Mouse (Mus musculus) lung, postnatal 36 days (tissue): ENCODE measurements at regions not wholly inside any gene's neighbourhood (a gene's known extent, or its start where the extent isn't known, plus 50 kb on each side); places are given as distances from the start of the nearest gene placed in this dataset.

ENCODE experiments used
- DNase-seq: peaks from one replicate; pipeline ENCODE4 v3.0.0; 2022; ENCODE audit warnings: mixed read lengths

DNA sequence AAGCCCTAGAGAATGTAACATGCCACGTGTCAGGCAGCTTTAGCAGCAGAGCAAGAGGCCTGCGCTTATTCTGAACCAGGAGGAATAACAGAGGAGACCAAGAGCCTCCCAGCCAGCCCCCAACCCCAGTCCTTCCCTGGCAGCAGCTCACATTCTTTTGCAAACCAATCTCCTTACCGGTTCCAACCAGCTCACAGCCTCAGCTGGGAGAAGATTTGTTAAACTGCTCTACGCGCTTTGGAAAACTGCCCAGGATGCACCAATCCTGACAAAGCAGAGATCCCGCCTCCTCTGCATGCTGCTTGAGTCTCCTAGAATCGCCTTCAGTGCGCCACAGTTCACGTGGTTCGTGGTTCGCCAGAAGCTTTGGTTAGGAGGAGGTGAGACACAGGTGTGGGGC, 51.8 kb downstream of the Gm9376 start:
- no peak for DNase-seq

DNA sequence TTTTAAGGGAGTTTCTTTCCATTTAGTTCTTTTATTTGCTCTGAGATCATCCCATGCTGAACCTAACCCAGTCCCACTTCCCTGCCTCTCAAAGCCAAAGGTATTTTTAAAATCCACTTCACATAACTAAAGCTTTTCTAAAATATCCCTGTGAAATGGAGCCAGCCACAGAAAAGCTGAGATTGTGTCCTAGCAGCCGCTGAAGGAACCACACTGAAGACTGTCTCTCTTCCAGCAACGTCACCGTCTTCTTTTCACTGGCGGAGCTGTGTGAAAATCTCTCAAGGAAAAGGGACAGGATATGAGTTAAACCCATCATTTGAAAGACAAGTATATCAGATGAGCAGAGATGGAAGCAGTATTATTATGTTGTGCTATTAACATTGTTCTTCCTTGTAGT, 53.3 kb downstream of the Gm9376 start:
- no peak for DNase-seq

DNA sequence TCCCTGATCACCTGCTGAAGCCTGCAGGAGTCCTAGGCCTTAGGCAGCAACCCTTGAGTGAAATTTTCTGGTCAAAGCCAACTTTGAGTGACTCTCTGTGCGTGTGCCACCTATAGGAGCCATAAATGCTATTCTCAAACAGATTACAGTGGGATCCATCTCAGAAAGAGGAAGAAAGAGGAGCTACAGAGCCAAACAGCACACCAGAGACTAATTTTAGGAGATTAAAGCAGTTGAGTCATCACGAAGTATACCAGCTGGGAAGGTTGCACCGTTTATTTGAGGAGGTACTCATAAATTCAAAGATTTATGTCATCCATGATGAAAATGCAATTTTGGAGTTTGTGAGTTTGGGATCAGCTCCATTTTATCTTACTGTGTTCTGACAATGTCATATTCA, 54.3 kb downstream of the Gm9376 start:
- DNase-seq, result no peak

- no peak for DNase-seq
Observed at GRCm38 (mm10) chr14:118322003-118322821, 55.5 kb downstream of the Gm9376 start.

DNA sequence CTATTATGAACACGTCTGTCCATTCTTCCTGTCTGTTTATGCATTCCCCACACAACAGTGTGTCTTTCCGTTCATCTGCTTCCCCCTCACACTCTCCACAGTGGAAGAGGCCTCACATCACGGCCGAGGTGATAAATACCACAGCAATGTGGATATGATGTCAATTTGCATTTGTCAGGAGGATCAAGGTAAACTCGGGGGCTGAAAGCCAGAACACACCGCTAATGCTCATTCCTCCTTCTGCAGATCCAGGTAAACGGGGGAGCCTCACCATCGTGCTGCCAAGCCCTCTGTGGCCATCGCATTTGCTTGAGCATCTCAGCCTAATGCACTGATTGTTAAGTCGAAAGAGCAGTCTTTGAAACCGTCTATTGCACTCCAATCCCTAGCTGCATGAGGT, 56.1 kb downstream of the Gm9376 start:
- no peak for DNase-seq

DNA sequence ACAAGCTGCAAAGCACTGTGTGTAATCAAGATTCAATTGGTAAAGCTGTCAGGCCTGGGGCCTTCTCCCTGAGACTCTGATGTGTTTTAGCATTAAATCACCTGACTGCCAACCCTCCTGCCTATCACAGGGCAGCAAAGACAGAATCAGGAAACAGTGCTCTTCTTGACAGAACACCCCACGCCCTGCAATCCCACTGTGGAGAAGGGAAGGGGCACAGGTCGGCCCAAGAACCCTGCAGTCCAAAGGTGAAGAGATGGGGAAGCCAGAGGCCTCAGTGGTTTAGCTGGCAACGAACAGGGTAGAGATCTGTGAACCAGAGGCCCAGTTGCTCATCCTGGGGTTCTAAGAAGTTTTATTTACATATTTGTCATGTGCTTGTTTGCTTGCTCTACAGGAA, 71.3 kb downstream of the Gm9376 start:
- DNase-seq, result no peak

DNA sequence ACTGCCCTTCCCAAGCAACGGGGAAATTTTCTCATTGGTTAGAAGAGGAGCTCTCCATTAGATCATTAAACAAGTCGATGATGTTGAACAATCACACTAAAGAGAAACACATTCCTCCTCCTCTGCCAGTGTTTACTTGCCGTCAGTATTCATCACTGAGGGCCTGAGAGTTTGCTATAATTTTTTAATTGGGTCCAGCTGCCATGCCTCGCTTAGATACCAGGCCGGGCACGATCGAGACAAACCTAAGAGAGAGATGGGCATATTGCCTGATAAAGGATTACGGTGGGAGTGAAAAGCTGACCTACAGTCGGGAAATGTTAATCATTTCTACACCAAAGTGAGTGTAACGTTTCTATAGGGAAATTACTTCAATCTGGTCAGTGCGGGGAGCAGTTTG, 96.2 kb downstream of the Gm9376 start:
- DNase-seq, result no peak

DNA sequence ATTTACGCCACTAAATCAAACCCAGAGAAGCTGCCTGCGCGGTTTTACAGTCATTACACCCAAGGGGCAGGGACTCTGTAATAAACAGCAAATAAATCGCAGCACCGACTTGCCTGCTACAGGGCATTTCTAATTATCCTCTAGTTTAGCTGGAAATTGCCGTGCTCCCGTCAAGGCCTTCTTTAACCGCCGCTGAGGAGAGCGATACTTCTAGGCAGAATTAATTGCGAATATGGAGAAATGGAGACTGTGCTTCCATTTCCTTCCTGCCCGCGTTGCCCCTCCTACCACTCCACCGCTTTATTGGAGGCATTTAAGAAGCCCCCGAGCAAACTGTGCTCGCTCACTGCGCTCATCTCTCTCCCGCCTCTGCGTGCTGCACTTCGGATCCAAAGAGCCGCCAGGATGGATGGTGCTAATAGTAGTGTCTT, 96.6 kb downstream of the Gm9376 start:
- DNase-seq, result no peak

DNA sequence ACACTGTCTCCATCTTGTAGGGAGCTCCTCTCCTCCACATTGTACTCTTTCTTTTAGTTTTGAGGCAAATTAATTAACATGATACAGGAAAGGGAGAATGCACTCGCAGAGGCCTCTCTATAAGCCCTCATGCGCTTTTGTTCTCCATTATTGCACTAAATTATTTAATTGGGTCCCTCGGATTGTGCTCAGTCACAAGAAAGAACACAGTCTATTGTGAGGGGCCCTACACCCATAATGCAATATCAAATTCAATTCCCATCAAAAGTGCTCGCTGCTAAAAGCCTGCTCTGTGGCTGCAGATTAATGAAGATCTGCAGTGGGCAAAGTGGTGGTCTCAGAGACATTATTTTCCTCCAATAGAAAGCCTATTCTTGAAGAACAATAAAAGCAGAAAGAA, 99.8 kb downstream of the Gm9376 start:
- DNase-seq, result no peak

- DNase-seq, result no peak
Observed at GRCm38 (mm10) chr14:118368619-118369431, 102.1 kb downstream of the Gm9376 start.

GRCm38 (mm10) chr14:118371336-118371735, 104.6 kb downstream of the Gm9376 start:
- DNase-seq, result peak; percentile 1

- DNase-seq, result no peak
Observed at GRCm38 (mm10) chr14:118374819-118375520, 108.2 kb downstream of the Gm9376 start.

DNA sequence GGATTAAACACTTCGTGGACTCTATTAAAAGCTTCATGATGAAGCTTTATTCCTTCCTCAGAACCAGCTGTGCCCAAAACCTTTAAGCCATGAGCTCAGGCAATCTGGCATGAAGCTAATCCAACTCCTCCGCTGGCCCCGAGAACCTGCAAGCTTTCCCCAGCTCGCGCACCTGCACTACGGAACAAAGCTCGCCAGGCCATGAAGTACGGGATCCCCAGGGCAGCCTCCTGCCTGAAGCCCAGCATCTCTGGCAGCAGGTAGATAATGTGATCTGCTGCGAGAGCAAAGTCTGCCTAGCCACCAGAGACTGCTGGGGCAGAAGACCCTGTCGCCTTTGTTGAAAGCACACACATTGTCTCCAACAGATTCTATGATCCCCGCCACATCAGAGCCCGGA, 108.9 kb downstream of the Gm9376 start:
- no peak for DNase-seq

GRCm38 (mm10) chr14:118379624-118380023, 112.9 kb downstream of the Gm9376 start:
- no peak for DNase-seq

DNA sequence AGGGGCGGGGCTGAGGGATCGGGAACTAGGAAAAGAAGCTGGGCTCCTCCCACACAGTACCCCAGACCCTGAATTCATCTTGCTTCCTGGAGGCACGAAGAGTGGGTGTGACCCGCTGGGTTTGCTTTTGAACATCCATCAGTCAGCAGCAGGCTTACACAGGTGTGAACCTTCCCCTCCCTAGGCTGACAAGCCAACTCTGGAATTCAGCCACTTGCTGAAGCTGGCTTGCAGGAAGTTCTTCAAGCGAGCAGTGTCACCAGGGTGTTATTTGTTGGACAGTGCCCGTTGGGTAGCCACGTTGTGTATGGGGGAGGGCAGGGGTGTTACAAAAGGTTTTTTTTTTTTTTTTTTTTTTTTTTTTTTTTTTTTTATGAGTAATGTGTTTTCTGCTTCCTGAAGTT, 118.8 kb downstream of the Gm9376 start:
- DNase-seq, result peak; percentile 2

GRCm38 (mm10) chr14:118388061-118388460, 121.3 kb downstream of the Gm9376 start:
- DNase-seq, result no peak

DNA sequence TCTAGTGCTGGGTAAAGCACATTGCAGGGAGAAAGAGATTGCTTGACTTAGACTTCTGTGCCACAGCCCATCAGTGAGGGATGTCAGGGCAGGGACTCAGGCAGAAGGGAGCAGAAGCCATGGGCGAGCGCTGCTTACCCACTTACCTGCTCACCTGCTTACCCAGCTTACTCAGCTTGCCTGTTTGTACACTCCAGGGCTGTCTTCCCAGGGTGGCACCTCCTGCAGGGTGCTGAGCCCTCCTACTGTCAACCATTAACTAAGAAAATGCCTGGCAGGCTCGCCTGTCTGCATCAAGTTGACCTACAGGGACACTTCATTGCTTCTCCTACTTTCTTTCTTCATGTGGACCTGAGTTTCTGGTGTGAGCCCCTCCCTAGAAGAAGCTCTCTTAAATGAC, 124.0 kb downstream of the Gm9376 start:
- no peak for DNase-seq

DNA sequence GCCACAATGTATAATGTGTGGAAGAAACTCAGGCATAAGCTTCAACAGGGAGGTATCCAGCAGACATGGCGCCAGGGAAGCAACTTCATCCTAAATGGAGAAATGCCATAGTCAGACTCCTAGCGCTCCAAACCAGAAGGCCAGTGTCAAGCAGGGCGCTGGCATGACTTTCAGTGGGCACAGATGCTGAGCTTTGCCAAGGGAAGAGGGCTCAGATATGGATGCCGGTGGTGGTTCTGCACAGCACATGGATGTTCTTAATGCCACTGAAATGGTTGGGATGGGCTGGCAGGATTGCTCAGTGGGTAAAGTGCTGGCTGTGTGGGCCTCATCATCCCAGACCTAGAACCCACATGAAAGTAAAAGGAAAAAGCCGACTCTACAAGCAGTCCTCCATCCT, 124.8 kb downstream of the Gm9376 start:
- DNase-seq, result no peak

DNA sequence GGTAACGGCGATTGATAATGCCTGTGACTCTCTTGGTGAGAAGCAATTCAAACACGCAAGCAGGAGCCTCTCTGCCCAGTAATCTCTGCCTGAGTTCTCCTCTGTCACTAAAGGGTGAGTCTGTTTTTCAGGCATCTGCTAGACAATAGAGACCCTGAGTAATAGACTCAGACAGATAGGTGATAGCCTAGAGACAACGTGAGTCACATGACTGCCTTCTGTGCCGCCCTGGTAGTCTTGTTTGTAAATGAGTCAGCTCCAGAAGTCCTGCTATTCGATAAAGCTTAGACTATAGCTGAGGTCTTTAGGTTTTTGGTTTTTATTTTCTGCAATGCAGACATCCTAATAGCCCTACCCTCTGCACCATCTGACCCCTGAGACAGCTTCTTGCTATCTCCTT, 126.9 kb downstream of the Gm9376 start:
- DNase-seq, result no peak

GRCm38 (mm10) chr14:118414275-118414674, 147.5 kb downstream of the Gm9376 start:
- no peak for DNase-seq

DNA sequence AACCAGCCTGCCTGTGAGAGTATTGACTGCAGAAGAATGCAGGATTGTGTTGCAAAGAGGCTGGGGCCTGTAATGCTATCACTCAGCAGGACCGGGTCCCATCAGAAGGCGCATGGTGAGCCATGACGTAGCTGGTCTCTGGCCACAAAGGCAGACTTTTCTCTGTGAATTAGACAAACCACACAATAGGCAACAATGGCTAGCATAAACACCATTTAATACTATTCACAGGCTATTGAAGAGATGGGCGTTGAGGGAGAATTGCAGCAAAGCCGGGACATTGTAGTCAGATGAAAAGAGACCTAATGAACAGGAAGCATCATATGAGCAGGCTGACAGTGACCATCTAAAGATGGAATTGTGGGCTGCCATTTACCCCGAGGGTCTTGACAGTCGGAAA, 149.4 kb downstream of the Gm9376 start:
- no peak for DNase-seq

DNA sequence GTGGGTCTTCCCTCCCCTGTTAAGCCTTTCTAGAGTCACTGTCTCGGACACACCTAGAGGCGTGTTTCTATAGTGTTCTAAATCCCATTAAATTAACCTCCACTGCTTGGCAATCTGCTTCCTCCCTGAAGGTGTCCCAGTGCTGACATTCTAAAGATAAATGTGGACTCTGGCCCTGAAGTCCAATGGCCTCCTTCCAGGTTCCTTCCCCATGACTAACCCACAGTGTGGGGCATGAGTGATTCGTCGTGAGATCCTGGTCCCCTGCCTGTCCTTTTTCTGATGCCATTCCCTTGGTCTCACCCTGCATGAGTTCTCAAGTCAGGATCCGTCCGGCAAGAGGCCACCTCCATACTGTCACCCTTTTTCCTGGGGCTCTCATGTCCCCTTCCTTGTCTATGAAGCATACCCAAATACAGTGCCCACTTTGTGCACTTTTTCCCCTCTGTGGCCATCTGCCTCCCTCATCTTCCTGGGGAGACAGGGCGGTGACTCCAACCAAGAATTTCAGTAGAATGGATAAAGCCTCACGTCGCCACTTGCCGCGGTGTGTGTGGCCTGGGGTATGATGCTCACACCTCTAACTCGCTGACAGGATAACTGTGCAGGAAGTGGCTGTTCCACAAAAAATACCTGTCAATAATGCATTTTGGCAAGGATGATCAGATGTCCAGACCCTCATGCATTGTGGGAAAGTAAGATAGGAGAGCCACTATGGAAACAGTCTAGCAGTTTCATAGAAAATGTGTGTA, 152.9 kb downstream of the Gm9376 start:
- no peak for DNase-seq
